Mouse (Mus musculus) liver, embryonic 15.5 days (tissue): ENCODE results near the gene Snx14. TPM values are rescaled to one million over a fixed set of nuclear protein-coding genes. Genes with fewer than 3 reads are reported as not detected.

Experiments
- ATAC-seq: fragments of 200-750 bp; cut with Nextera tagmentation; 2 replicates; pipeline ENCODE4 v1.8.0; 2017; ENCODE audit warnings: moderate number of reproducible peaks, mild to moderate bottlenecking, moderate library complexity; ENCODE audit not compliant: insufficient read depth
- H3K27ac ChIP-seq: fragments of 300-500 bp; sonication (generic); replicated peaks from 2 replicates; pipeline ENCODE4 v1.5.1; 2015; ENCODE audit warnings: mild to moderate bottlenecking, inconsistent platforms
- H3K27me3 ChIP-seq: fragments of 300-500 bp; sonication (generic); 2 replicates; pipeline ENCODE4 v1.6.1; 2015; ENCODE audit warnings: mild to moderate bottlenecking, inconsistent platforms
- H3K36me3 ChIP-seq: fragments of 300-500 bp; sonication (generic); replicated peaks from 2 replicates; pipeline ENCODE4 v1.6.1; 2015; ENCODE audit warnings: moderate library complexity, mild to moderate bottlenecking, inconsistent platforms
- H3K4me1 ChIP-seq: fragments of 300-500 bp; sonication (generic); replicated peaks from 2 replicates; pipeline ENCODE4 v1.6.1; 2015; ENCODE audit warnings: inconsistent platforms
- H3K4me2 ChIP-seq: fragments of 300-500 bp; sonication (generic); 2 replicates; pipeline ENCODE4 v1.6.1; 2015; ENCODE audit warnings: moderate library complexity, mild to moderate bottlenecking, inconsistent platforms
- H3K4me3 ChIP-seq: fragments of 300-500 bp; sonication (generic); replicated peaks from 2 replicates; pipeline ENCODE4 v1.5.1; 2015; ENCODE audit warnings: mild to moderate bottlenecking, inconsistent platforms
- H3K9ac ChIP-seq: fragments of 300-500 bp; sonication (generic); 2 replicates; pipeline ENCODE4 v1.6.1; 2015; ENCODE audit warnings: moderate library complexity, mild to moderate bottlenecking, inconsistent platforms
- H3K9me3 ChIP-seq: fragments of 300-500 bp; sonication (generic); replicated peaks from 2 replicates; pipeline ENCODE4 v1.6.1; 2016; ENCODE audit warnings: inconsistent platforms
- WGBS: fragments of 180-500 bp; shearing (Covaris S2); methylation state at CpG from one replicate; pipeline ENCODE4 v1.1.7; 2015; ENCODE audit warnings: mixed read lengths; ENCODE audit not compliant: insufficient replicate concordance; 5-methylcytosine and 5-hydroxymethylcytosine counted together
- polyA plus RNA-seq: library from polyadenylated mRNA; unstranded; fragments of >200 nt; fragmentation: Nextera tagmentation; extraction: Ambion mirVana; gene quantifications from 2 replicates; pipeline ENCODE4 v1.2.1, GENCODE M21; 2015

Gene Snx14
- polyA plus RNA-seq, 1 experiment from 2014 or later, result 9.7 TPM

- H3K9ac ChIP-seq, result no peak overlapping the region
- no peaks in the 10 kb centered on the region for H3K9me3 ChIP-seq
- ATAC-seq, result no peak
- no peak overlapping the region for H3K4me2 ChIP-seq
- H3K4me3 ChIP-seq, result no peak overlapping the region
- H3K27ac ChIP-seq, result no peak overlapping the region
- H3K36me3 ChIP-seq, result no peaks in the 10 kb centered on the region
- H3K27me3 ChIP-seq, result no peaks in the 10 kb centered on the region
- no peaks in the 10 kb centered on the region for H3K4me1 ChIP-seq
- 64% methylated on average over 2 of the region's 2 CpGs for WGBS
Observed at GRCm38 (mm10) chr9:88344424-88344823, 94.3 kb downstream of the Snx14 start.

- ATAC-seq, result no peak
- WGBS, result 71% methylated on average over 3 of the region's 3 CpGs
- no peaks in the 10 kb centered on the region for H3K9me3 ChIP-seq
- H3K4me1 ChIP-seq, result no peaks in the 10 kb centered on the region
- H3K4me3 ChIP-seq, result no peak overlapping the region
- no peak overlapping the region for H3K9ac ChIP-seq
- no peaks in the 10 kb centered on the region for H3K36me3 ChIP-seq
- H3K4me2 ChIP-seq, result no peak overlapping the region
- H3K27ac ChIP-seq, result no peak overlapping the region
- H3K27me3 ChIP-seq, result no peaks in the 10 kb centered on the region
Observed at GRCm38 (mm10) chr9:88342701-88343100, 96.1 kb downstream of the Snx14 start.

- Histone ChIP-seq H3K27ac (no peak overlapping the region), H3K9ac (no peak overlapping the region), H3K4me2 (no peak overlapping the region), H3K27me3 (no peaks in the 10 kb centered on the region), H3K4me1 (no peaks in the 10 kb centered on the region), H3K4me3 (no peak overlapping the region), H3K9me3 (no peaks in the 10 kb centered on the region), H3K36me3 (no peaks in the 10 kb centered on the region)
- no peak for ATAC-seq
- WGBS, result 61% methylated on average over 7 of the region's 7 CpGs
Observed at GRCm38 (mm10) chr9:88342241-88342640, 96.5 kb downstream of the Snx14 start.

- no peaks in the 10 kb centered on the region for H3K4me1 ChIP-seq
- no peak for ATAC-seq
- WGBS, result 61% methylated on average over 3 of the region's 3 CpGs
Observed at GRCm38 (mm10) chr9:88340819-88341218, 97.9 kb downstream of the Snx14 start.

GRCm38 (mm10) chr9:88335839-88336238, 102.9 kb downstream of the Snx14 start:
- H3K27me3 ChIP-seq, result no peaks in the 10 kb centered on the region
- ATAC-seq, result no peak
- no peak overlapping the region for H3K27ac ChIP-seq
- no peak overlapping the region for H3K9ac ChIP-seq
- no peak overlapping the region for H3K4me3 ChIP-seq
- H3K4me2 ChIP-seq, result no peak overlapping the region
- no peaks in the 10 kb centered on the region for H3K36me3 ChIP-seq
- WGBS, result 66% methylated on average over 1 of the region's 2 CpGs
- H3K4me1 ChIP-seq, result peaks cover 5% of the 10 kb centered on the region; the same call in 1 of the 2 replicates
- H3K9me3 ChIP-seq, result no peaks in the 10 kb centered on the region

More at GRCm38 (mm10) chr9:88340819-88341218, 97.9 kb downstream of the Snx14 start:
- no peaks in the 10 kb centered on the region for H3K36me3 ChIP-seq
- H3K4me2 ChIP-seq, result no peak overlapping the region
- H3K27me3 ChIP-seq, result no peaks in the 10 kb centered on the region
- no peak overlapping the region for H3K9ac ChIP-seq
- no peak overlapping the region for H3K4me3 ChIP-seq
- H3K9me3 ChIP-seq, result no peaks in the 10 kb centered on the region
- H3K27ac ChIP-seq, result no peak overlapping the region

- 51% methylated on average over 3 of the region's 3 CpGs for WGBS
- Histone ChIP-seq H3K4me1 (peaks cover 5% of the 10 kb centered on the region; the same call in 1 of the 2 replicates), H3K4me2 (no peak overlapping the region), H3K4me3 (no peak overlapping the region), H3K27ac (no peak overlapping the region), H3K36me3 (no peaks in the 10 kb centered on the region), H3K27me3 (peaks cover 25% of the 10 kb centered on the region), H3K9ac (no peak overlapping the region), H3K9me3 (no peaks in the 10 kb centered on the region)
- ATAC-seq, result no peak
Observed at GRCm38 (mm10) chr9:88332447-88332846, 106.3 kb downstream of the Snx14 start.

- Histone ChIP-seq H3K27ac (no peak overlapping the region), H3K4me1 (peaks cover 5% of the 10 kb centered on the region; the same call in 1 of the 2 replicates), H3K27me3 (peaks cover 42% of the 10 kb centered on the region), H3K4me3 (no peak overlapping the region), H3K36me3 (no peaks in the 10 kb centered on the region), H3K9me3 (no peaks in the 10 kb centered on the region), H3K9ac (no peak overlapping the region), H3K4me2 (0 out of 2 replicates have a peak overlapping the region, but pooled peaks have one; percentile 66)
- no peak for ATAC-seq
- WGBS, result 36% methylated on average over 3 of the region's 3 CpGs
Observed at GRCm38 (mm10) chr9:88330316-88330715, 108.4 kb downstream of the Snx14 start.

GRCm38 (mm10) chr9:88329166-88329748, 109.5 kb downstream of the Snx14 start:
- Histone ChIP-seq H3K9me3 (no peaks in the 10 kb centered on the region), H3K9ac (no peak overlapping the region), H3K27ac (no peak overlapping the region), H3K36me3 (no peaks in the 10 kb centered on the region), H3K27me3 (peaks cover 42% of the 10 kb centered on the region), H3K4me1 (peaks cover 5% of the 10 kb centered on the region; the same call in 1 of the 2 replicates), H3K4me2 (peak overlapping the region; percentile 66), H3K4me3 (no peak overlapping the region)
- no peak for ATAC-seq
- 28% methylated on average over 10 of the region's 10 CpGs for WGBS

- peak overlapping the region; percentile 54 for H3K4me3 ChIP-seq
- H3K9me3 ChIP-seq, result no peaks in the 10 kb centered on the region
- peaks cover 42% of the 10 kb centered on the region for H3K27me3 ChIP-seq
- ATAC-seq, result no peak
- H3K4me2 ChIP-seq, result peak overlapping the region; percentile 66
- peaks cover 5% of the 10 kb centered on the region; the same call in 1 of the 2 replicates for H3K4me1 ChIP-seq
- no peak overlapping the region for H3K9ac ChIP-seq
- H3K27ac ChIP-seq, result no peak overlapping the region
- 30% methylated on average over 5 of the region's 5 CpGs for WGBS
- H3K36me3 ChIP-seq, result no peaks in the 10 kb centered on the region
Observed at GRCm38 (mm10) chr9:88328666-88329065, 110.1 kb downstream of the Snx14 start.

- WGBS, result 1% methylated on average over 66 of the region's 66 CpGs
- peak; percentile 87 for ATAC-seq
- H3K9ac ChIP-seq, result no peak within 1 kb of the TSS; the same call in 1 of the 2 replicates
- peaks cover 42% of the 10 kb centered on the region for H3K27me3 ChIP-seq
- no peaks in the 10 kb centered on the region for H3K36me3 ChIP-seq
- no peaks in the 10 kb centered on the region for H3K9me3 ChIP-seq
- H3K4me2 ChIP-seq, result peak within 1 kb of the TSS; percentile 66
- no peaks in the 10 kb centered on the region for H3K4me1 ChIP-seq
- peak within 1 kb of the TSS; percentile 54 for H3K4me3 ChIP-seq
- H3K27ac ChIP-seq, result no peak within 1 kb of the TSS
Observed at GRCm38 (mm10) chr9:88326930-88327901, 111.5 kb downstream of the Snx14 start, which contains the start of gene Nt5e. Nt5e (plus strand) TSS chr9:88327197.
